Mouse (Mus musculus): Measurements from ENCODE around the gene Gm17018. TPM values are rescaled to one million over a fixed set of nuclear protein-coding genes. Genes with fewer than 3 reads are reported as not detected.
A peak's percentile ranks its signal among the peaks of the same experiment; 100 is the strongest.

Gene Gm17018
- polyA plus RNA-seq, 1 experiment from 2014 or later, result 30.4 TPM

GRCm38 (mm10) chr19:45574941-45575631, 14.7 kb downstream of the Gm17018 start:
- no peaks in the 10 kb centered on the region for H3K27me3 ChIP-seq (ENCODE audit: control insufficient read depth, insufficient read depth, low read length)
- H3K4me3 ChIP-seq (ENCODE audit: low read depth, low read length), result no peak overlapping the region
- 44% methylated on average over 19 of the region's 19 CpGs for WGBS
- DNase-seq (ENCODE audit: low spot score), result peak; percentile 51
- H3K27ac ChIP-seq (replicated peaks), result 0 out of 2 replicates have a peak overlapping the region, but pooled peaks have one; percentile 6
- 0 out of 2 replicates have a peak overlapping the region, but pooled peaks have one; percentile 13 for H3K9ac ChIP-seq (ENCODE audit: low read length)
- H3K4me2 ChIP-seq (replicated peaks; ENCODE audit: low read depth), result no peak overlapping the region
- peak; percentile 55; the same call in 1 of the 2 replicates for ATAC-seq (ENCODE audit: low FRiP score, low TSS enrichment)
- peaks cover 12% of the 10 kb centered on the region; the same call in 1 of the 2 replicates for H3K36me3 ChIP-seq (ENCODE audit: control insufficient read depth, insufficient read depth, low read length)
- TF ChIP-seq CTCF (IDR thresholded peaks at IDR 0.05; ENCODE audit: low read depth) (no peak), EP300 (optimal IDR thresholded peaks at IDR 0.05) (no peak)
- no peaks in the 10 kb centered on the region for H3K4me1 ChIP-seq (replicated peaks; ENCODE audit: control insufficient read depth, insufficient read depth)
- H3K9me3 ChIP-seq (ENCODE audit: control insufficient read depth, low read length), result no peaks in the 10 kb centered on the region

DNA sequence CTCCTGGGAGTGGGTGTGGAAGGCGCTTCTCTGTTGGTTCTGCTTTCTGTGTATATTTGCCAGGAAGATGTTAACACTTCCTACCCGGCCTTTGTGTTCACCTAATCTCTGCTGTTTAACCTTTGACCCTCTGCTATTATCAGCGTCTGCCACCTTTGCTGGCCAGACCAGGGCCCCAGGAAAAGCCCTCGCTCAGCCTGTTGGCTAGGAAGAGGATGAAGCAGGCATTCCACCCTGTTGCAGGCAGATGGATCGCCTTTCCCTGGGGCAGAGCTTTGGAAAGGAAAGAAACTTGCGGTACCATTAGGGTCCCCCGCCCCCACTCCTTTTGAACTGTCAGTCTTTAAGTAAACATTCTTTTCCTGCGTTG, 15.2 kb downstream of the Gm17018 start:
- Histone ChIP-seq H3K9ac (ENCODE audit: low read length) (peak overlapping the region; percentile 13; the same call in 1 of the 2 replicates), H3K27ac (replicated peaks) (0 out of 2 replicates have a peak overlapping the region, but pooled peaks have one; percentile 6), H3K36me3 (ENCODE audit: control insufficient read depth, insufficient read depth, low read length) (peaks cover 12% of the 10 kb centered on the region; the same call in 1 of the 2 replicates), H3K4me2 (replicated peaks; ENCODE audit: low read depth) (no peak overlapping the region), H3K4me1 (replicated peaks; ENCODE audit: control insufficient read depth, insufficient read depth) (no peaks in the 10 kb centered on the region), H3K9me3 (ENCODE audit: control insufficient read depth, low read length) (no peaks in the 10 kb centered on the region), H3K4me3 (ENCODE audit: low read depth, low read length) (no peak overlapping the region), H3K27me3 (ENCODE audit: control insufficient read depth, insufficient read depth, low read length) (no peaks in the 10 kb centered on the region)
- 18% methylated on average over 7 of the region's 8 CpGs for WGBS
- TF ChIP-seq EP300 (optimal IDR thresholded peaks at IDR 0.05), result no peak
- TF ChIP-seq CTCF (IDR thresholded peaks at IDR 0.05; ENCODE audit: low read depth), result no peak
- no peak for DNase-seq (ENCODE audit: low spot score)
- ATAC-seq (ENCODE audit: low FRiP score, low TSS enrichment), result peak; percentile 49; the same call in 1 of the 2 replicates

- ATAC-seq (ENCODE audit: low FRiP score, low TSS enrichment) (no peak), DNase-seq (ENCODE audit: low spot score) (no peak)
- Histone ChIP-seq H3K4me3 (ENCODE audit: low read depth, low read length) (no peak overlapping the region), H3K27me3 (ENCODE audit: control insufficient read depth, insufficient read depth, low read length) (no peaks in the 10 kb centered on the region), H3K4me1 (replicated peaks; ENCODE audit: control insufficient read depth, insufficient read depth) (no peaks in the 10 kb centered on the region), H3K9ac (ENCODE audit: low read length) (no peak overlapping the region), H3K36me3 (ENCODE audit: control insufficient read depth, insufficient read depth, low read length) (peaks cover 12% of the 10 kb centered on the region; the same call in 1 of the 2 replicates), H3K4me2 (replicated peaks; ENCODE audit: low read depth) (no peak overlapping the region), H3K27ac (replicated peaks) (no peak overlapping the region), H3K9me3 (ENCODE audit: control insufficient read depth, low read length) (no peaks in the 10 kb centered on the region)
- TF ChIP-seq EP300 (optimal IDR thresholded peaks at IDR 0.05) (no peak), CTCF (IDR thresholded peaks at IDR 0.05; ENCODE audit: low read depth) (no peak)
- WGBS, result 72% methylated on average over 14 of the region's 14 CpGs
Measured at GRCm38 (mm10) chr19:45577141-45577750, 16.8 kb downstream of the Gm17018 start.

GRCm38 (mm10) chr19:45578976-45579375, 18.6 kb downstream of the Gm17018 start:
- no peak overlapping the region for H3K4me3 ChIP-seq (ENCODE audit: low read depth, low read length)
- DNase-seq (ENCODE audit: low spot score) (no peak), ATAC-seq (ENCODE audit: low FRiP score, low TSS enrichment) (no peak)
- no peak overlapping the region for H3K4me2 ChIP-seq (replicated peaks; ENCODE audit: low read depth)
- no peak overlapping the region for H3K9ac ChIP-seq (ENCODE audit: low read length)
- no peaks in the 10 kb centered on the region for H3K9me3 ChIP-seq (ENCODE audit: control insufficient read depth, low read length)
- H3K4me1 ChIP-seq (replicated peaks; ENCODE audit: control insufficient read depth, insufficient read depth), result no peaks in the 10 kb centered on the region
- no peak overlapping the region for H3K27ac ChIP-seq (replicated peaks)
- WGBS, result 72% methylated on average over 12 of the region's 12 CpGs
- peaks cover 12% of the 10 kb centered on the region; the same call in 1 of the 2 replicates for H3K36me3 ChIP-seq (ENCODE audit: control insufficient read depth, insufficient read depth, low read length)
- TF ChIP-seq CTCF (IDR thresholded peaks at IDR 0.05; ENCODE audit: low read depth), result no peak
- TF ChIP-seq EP300 (optimal IDR thresholded peaks at IDR 0.05), result no peak
- no peaks in the 10 kb centered on the region for H3K27me3 ChIP-seq (ENCODE audit: control insufficient read depth, insufficient read depth, low read length)

DNA sequence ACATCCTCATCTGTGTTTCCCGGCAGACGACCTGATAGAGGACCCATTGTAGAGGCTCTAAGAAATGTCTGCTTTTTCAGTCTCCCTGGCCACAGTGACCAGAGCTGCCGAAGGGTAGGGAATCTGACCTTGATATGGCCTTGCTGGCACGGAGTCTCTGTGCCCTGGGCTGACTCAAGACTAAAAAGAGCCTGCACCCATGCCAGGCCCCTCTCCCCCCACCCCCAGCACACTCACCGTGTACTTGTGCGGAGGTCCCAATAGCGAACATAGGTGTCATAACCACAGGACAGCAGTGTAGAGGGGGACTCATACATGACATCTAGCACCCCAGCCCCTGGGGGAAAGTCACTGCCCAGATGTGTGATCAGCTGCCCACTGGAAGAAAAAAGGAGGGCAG, 19.0 kb downstream of the Gm17018 start:
- no peaks in the 10 kb centered on the region for H3K4me1 ChIP-seq (replicated peaks; ENCODE audit: control insufficient read depth, insufficient read depth)
- no peak overlapping the region for H3K27ac ChIP-seq (replicated peaks)
- TF ChIP-seq EP300 (optimal IDR thresholded peaks at IDR 0.05), result no peak
- no peak for TF ChIP-seq CTCF (IDR thresholded peaks at IDR 0.05; ENCODE audit: low read depth)
- DNase-seq (ENCODE audit: low spot score) (no peak), ATAC-seq (ENCODE audit: low FRiP score, low TSS enrichment) (no peak)
- peaks cover 14% of the 10 kb centered on the region; the same call in 1 of the 2 replicates for H3K36me3 ChIP-seq (ENCODE audit: control insufficient read depth, insufficient read depth, low read length)
- no peak overlapping the region for H3K4me3 ChIP-seq (ENCODE audit: low read depth, low read length)
- H3K9ac ChIP-seq (ENCODE audit: low read length), result no peak overlapping the region
- 90% methylated on average over 7 of the region's 7 CpGs for WGBS
- no peaks in the 10 kb centered on the region for H3K27me3 ChIP-seq (ENCODE audit: control insufficient read depth, insufficient read depth, low read length)
- no peaks in the 10 kb centered on the region for H3K9me3 ChIP-seq (ENCODE audit: control insufficient read depth, low read length)
- H3K4me2 ChIP-seq (replicated peaks; ENCODE audit: low read depth), result no peak overlapping the region

- H3K27ac ChIP-seq (replicated peaks), result no peak overlapping the region
- no peak overlapping the region for H3K4me2 ChIP-seq (replicated peaks; ENCODE audit: low read depth)
- no peak overlapping the region for H3K9ac ChIP-seq (ENCODE audit: low read length)
- WGBS, result 85% methylated on average over 12 of the region's 12 CpGs
- H3K27me3 ChIP-seq (ENCODE audit: control insufficient read depth, insufficient read depth, low read length), result no peaks in the 10 kb centered on the region
- no peaks in the 10 kb centered on the region for H3K4me1 ChIP-seq (replicated peaks; ENCODE audit: control insufficient read depth, insufficient read depth)
- H3K9me3 ChIP-seq (ENCODE audit: control insufficient read depth, low read length), result no peaks in the 10 kb centered on the region
- ATAC-seq (ENCODE audit: low FRiP score, low TSS enrichment) (no peak), DNase-seq (ENCODE audit: low spot score) (no peak)
- no peak for TF ChIP-seq CTCF (IDR thresholded peaks at IDR 0.05; ENCODE audit: low read depth)
- no peak for TF ChIP-seq EP300 (optimal IDR thresholded peaks at IDR 0.05)
- peaks cover 14% of the 10 kb centered on the region; the same call in 1 of the 2 replicates for H3K36me3 ChIP-seq (ENCODE audit: control insufficient read depth, insufficient read depth, low read length)
- H3K4me3 ChIP-seq (ENCODE audit: low read depth, low read length), result no peak overlapping the region
Measured at GRCm38 (mm10) chr19:45580235-45580634, 19.8 kb downstream of the Gm17018 start.

All from stomach, postnatal 0 days (tissue).